Comparison of ENCODE assay signal across 21 mouse cellular contexts in genomic region chr1:63473272-63473671, GRCm38 (mm10). TPM values are rescaled to one million over a fixed set of nuclear protein-coding genes. Genes with fewer than 3 reads are reported as not detected.
A peak's percentile ranks its signal among the peaks of the same experiment; 100 is the strongest.
DNase-seq lines count a peak whose midpoint lies in the region; ATAC-seq and TF ChIP-seq lines count a peak whose summit lies in the region.
"Had no signal": no experiment of that assay in that cellular context is flagged by ENCODE, and none has a peak within 500 bp of the region (broad histone marks: within the 10 kb centered on the region; RNA-seq: fewer than 3 reads in every experiment).

No protein-coding gene starts in this region.

- TF ChIP-seq CTCF in hindbrain, postnatal 0 days (IDR thresholded peaks at IDR 0.05; ENCODE audit: low read depth): no peak

- no peak overlapping the region for H3K9ac ChIP-seq in hindbrain, embryonic 13.5 days
- H3K9ac ChIP-seq in hindbrain, postnatal 0 days (replicated peaks; ENCODE audit: low read length): no peak overlapping the region
- no peak overlapping the region for H3K9ac ChIP-seq in neural tube, embryonic 12.5 days
- H3K9ac ChIP-seq in neural tube, embryonic 15.5 days (replicated peaks): no peak overlapping the region
- no peak overlapping the region for H3K9ac ChIP-seq in forebrain, embryonic 14.5 days (ENCODE audit: low read length)
- H3K9ac ChIP-seq: embryonic facial prominence, embryonic 12.5 days; hindbrain, embryonic 14.5 days had no signal

- H3K27me3 ChIP-seq in hindbrain, embryonic 13.5 days: no peaks in the 10 kb centered on the region
- H3K27me3 ChIP-seq in hindbrain, postnatal 0 days (ENCODE audit: insufficient read depth, low read length): no peaks in the 10 kb centered on the region
- no peaks in the 10 kb centered on the region for H3K27me3 ChIP-seq in neural tube, embryonic 12.5 days (replicated peaks)
- no peaks in the 10 kb centered on the region for H3K27me3 ChIP-seq in neural tube, embryonic 15.5 days (replicated peaks)
- H3K27me3 ChIP-seq in forebrain, embryonic 14.5 days (replicated peaks; ENCODE audit: control insufficient read depth, insufficient read depth, low read length): no peaks in the 10 kb centered on the region
- no peaks in the 10 kb centered on the region for H3K27me3 ChIP-seq in heart, embryonic 10.5 days (ENCODE audit: insufficient read depth, poor library complexity, severe bottlenecking)
- H3K27me3 ChIP-seq: CH12.LX; embryonic facial prominence, embryonic 12.5 days had no signal

- peaks cover 5% of the 10 kb centered on the region; the same call in 1 of the 2 replicates for H3K36me3 ChIP-seq in hindbrain, embryonic 13.5 days
- 0 out of 2 replicates have a peak, but pooled peaks cover 4% of the 10 kb centered on the region for H3K36me3 ChIP-seq in hindbrain, postnatal 0 days (ENCODE audit: insufficient read depth, low read length)
- H3K36me3 ChIP-seq in neural tube, embryonic 12.5 days: no peaks in the 10 kb centered on the region
- H3K36me3 ChIP-seq in neural tube, embryonic 15.5 days: no peaks in the 10 kb centered on the region
- H3K36me3 ChIP-seq in forebrain, embryonic 14.5 days (ENCODE audit: control insufficient read depth, insufficient read depth, low read length): no peaks in the 10 kb centered on the region
- no peaks in the 10 kb centered on the region for H3K36me3 ChIP-seq in heart, embryonic 10.5 days
- H3K36me3 ChIP-seq: embryonic facial prominence, embryonic 12.5 days had no signal

- no peak overlapping the region for H3K4me2 ChIP-seq in hindbrain, embryonic 13.5 days
- no peak overlapping the region for H3K4me2 ChIP-seq in hindbrain, postnatal 0 days (ENCODE audit: low read depth, low read length)
- peak overlapping the region; percentile 16; the same call in 1 of the 2 replicates for H3K4me2 ChIP-seq in neural tube, embryonic 12.5 days (replicated peaks)
- H3K4me2 ChIP-seq in neural tube, embryonic 15.5 days: no peak overlapping the region
- no peak overlapping the region for H3K4me2 ChIP-seq in forebrain, embryonic 14.5 days (ENCODE audit: low read length)
- H3K4me2 ChIP-seq: embryonic facial prominence, embryonic 12.5 days; hindbrain, embryonic 14.5 days had no signal

- no peak overlapping the region for H3K4me3 ChIP-seq in hindbrain, embryonic 13.5 days
- no peak overlapping the region for H3K4me3 ChIP-seq in hindbrain, postnatal 0 days (ENCODE audit: low read length)
- no peak overlapping the region for H3K4me3 ChIP-seq in neural tube, embryonic 12.5 days
- H3K4me3 ChIP-seq in neural tube, embryonic 15.5 days (replicated peaks): no peak overlapping the region
- H3K4me3 ChIP-seq in forebrain, embryonic 14.5 days (ENCODE audit: low read depth, low read length): no peak overlapping the region
- H3K4me3 ChIP-seq in heart, embryonic 10.5 days: no peak overlapping the region
- H3K4me3 ChIP-seq: embryonic facial prominence, embryonic 12.5 days had no signal

- DNase-seq in hindbrain, postnatal 0 days (ENCODE audit: low spot score): no peak
- DNase-seq in forebrain, embryonic 14.5 days (ENCODE audit: low spot score): peak; percentile 30
- no peak for DNase-seq in kidney, postnatal 10 days
- DNase-seq in heart, embryonic 10.5 days (ENCODE audit: low spot score): no peak
- DNase-seq: adrenal gland, postnatal 14 days; cerebellum, adult 11-12 months; cerebellum, adult 9-10 months; cerebellum, postnatal 25 days; gastrocnemius, postnatal 36 days; heart, adult 11 months; heart, postnatal 10 days; heart, postnatal 4 days had no signal

- WGBS in hindbrain, embryonic 13.5 days: 71% methylated on average over 2 of the region's 2 CpGs
- 67% methylated on average over 2 of the region's 2 CpGs for WGBS in hindbrain, postnatal 0 days
- WGBS in neural tube, embryonic 12.5 days: 51% methylated on average over 2 of the region's 2 CpGs
- 55% methylated on average over 2 of the region's 2 CpGs for WGBS in neural tube, embryonic 15.5 days
- 46% methylated on average over 2 of the region's 2 CpGs for WGBS in forebrain, embryonic 14.5 days
- WGBS in heart, embryonic 10.5 days: 83% methylated on average over 2 of the region's 2 CpGs

- H3K27ac ChIP-seq in hindbrain, embryonic 13.5 days: peak overlapping the region; percentile 49; the same call in 1 of the 2 replicates
- no peak overlapping the region for H3K27ac ChIP-seq in hindbrain, postnatal 0 days
- no peak overlapping the region for H3K27ac ChIP-seq in neural tube, embryonic 12.5 days
- H3K27ac ChIP-seq in neural tube, embryonic 15.5 days (replicated peaks): no peak overlapping the region
- H3K27ac ChIP-seq in forebrain, embryonic 14.5 days (ENCODE audit: low read depth, low read length): 0 out of 2 replicates have a peak overlapping the region, but pooled peaks have one; percentile 40
- no peak overlapping the region for H3K27ac ChIP-seq in heart, embryonic 10.5 days
- H3K27ac ChIP-seq: embryonic facial prominence, embryonic 12.5 days; hindbrain, embryonic 14.5 days had no signal

- no peak for ATAC-seq in hindbrain, embryonic 13.5 days (ENCODE audit: low FRiP score)
- ATAC-seq in hindbrain, postnatal 0 days: no peak
- no peak for ATAC-seq in neural tube, embryonic 12.5 days (ENCODE audit: low FRiP score, low read depth)
- ATAC-seq in neural tube, embryonic 15.5 days (ENCODE audit: low FRiP score): no peak
- peak; percentile 64 for ATAC-seq in forebrain, embryonic 14.5 days
- ATAC-seq: activated CD4-positive, CD25-positive, alpha-beta regulatory T cell, adult 4 months; inflammation-experienced regulatory T-cells, adult 6 months; Patski had no signal

- peaks cover 16% of the 10 kb centered on the region for H3K4me1 ChIP-seq in hindbrain, embryonic 13.5 days (replicated peaks)
- no peaks in the 10 kb centered on the region for H3K4me1 ChIP-seq in hindbrain, postnatal 0 days (ENCODE audit: insufficient read depth, low read length)
- H3K4me1 ChIP-seq in neural tube, embryonic 12.5 days: peaks cover 10% of the 10 kb centered on the region
- H3K4me1 ChIP-seq in neural tube, embryonic 15.5 days: peaks cover 10% of the 10 kb centered on the region; the same call in 1 of the 2 replicates
- H3K4me1 ChIP-seq in forebrain, embryonic 14.5 days (ENCODE audit: control insufficient read depth, insufficient read depth, low read length): peaks cover 22% of the 10 kb centered on the region
- H3K4me1 ChIP-seq in heart, embryonic 10.5 days: no peaks in the 10 kb centered on the region
- H3K4me1 ChIP-seq: embryonic facial prominence, embryonic 12.5 days had no signal

- H3K9me3 ChIP-seq in hindbrain, embryonic 13.5 days: no peaks in the 10 kb centered on the region
- H3K9me3 ChIP-seq in hindbrain, postnatal 0 days (ENCODE audit: low read length): no peaks in the 10 kb centered on the region
- H3K9me3 ChIP-seq in neural tube, embryonic 12.5 days: no peaks in the 10 kb centered on the region
- H3K9me3 ChIP-seq in neural tube, embryonic 15.5 days (replicated peaks): no peaks in the 10 kb centered on the region
- H3K9me3 ChIP-seq in forebrain, embryonic 14.5 days (replicated peaks; ENCODE audit: control insufficient read depth, low read length): no peaks in the 10 kb centered on the region
- no peaks in the 10 kb centered on the region for H3K9me3 ChIP-seq in heart, embryonic 10.5 days
- H3K9me3 ChIP-seq: embryonic facial prominence, embryonic 12.5 days had no signal

RNA-seq across cellular contexts. Expression of gene Adam23, which starts 27.6 kb away (rescaled TPM):
- 12.0 and 13.3 TPM in 2 replicates for polyA plus RNA-seq in hindbrain, embryonic 13.5 days (2015; fragmentation: Nextera tagmentation; extraction: Ambion mirVana)
- total RNA-seq in hindbrain, postnatal 0 days (2014; rRNA removed): 46.5 and 62.1 TPM in 2 replicates
- 19.2 and 19.9 TPM in 2 replicates for polyA plus RNA-seq in hindbrain, postnatal 0 days (2015; fragmentation: Nextera tagmentation; extraction: Ambion mirVana)
- 8.8 and 12.6 TPM in 2 replicates for polyA plus RNA-seq in neural tube, embryonic 12.5 days (2016; fragmentation: Nextera tagmentation; extraction: Ambion mirVana)
- polyA plus RNA-seq in neural tube, embryonic 15.5 days (2015; fragmentation: Nextera tagmentation; extraction: Ambion mirVana): 13.7 and 15.6 TPM in 2 replicates
- polyA plus RNA-seq in forebrain, embryonic 14.5 days (2014; fragmentation: Nextera tagmentation; extraction: Ambion mirVana): 6.6 and 8.2 TPM in 2 replicates
- 0.85 and 1.9 TPM in 2 replicates for polyA plus RNA-seq in heart, embryonic 10.5 days (2016; fragmentation: Nextera tagmentation; extraction: Ambion mirVana)
- total RNA-seq: CH12.LX had no signal
- polyA plus RNA-seq: activated CD4-positive, CD25-positive, alpha-beta regulatory T cell, adult 4 months; Patski had no signal

Comparison
In these comparisons a context has a peak if more than half of its experiments do, and no peak if none do; other contexts are left out.
1. H3K27ac ChIP-seq: peak in hindbrain, embryonic 13.5 days (single experiment) and forebrain, embryonic 14.5 days (single experiment); none in hindbrain, postnatal 0 days (single experiment), neural tube, embryonic 12.5 days (single experiment), neural tube, embryonic 15.5 days (single experiment) and heart, embryonic 10.5 days (single experiment).